Mouse (Mus musculus) adrenal gland, postnatal 14 days (tissue): ENCODE results near the gene Gdpgp1. TPM values are rescaled to one million over a fixed set of nuclear protein-coding genes. Genes with fewer than 3 reads are reported as not detected.

Source experiments
- DNase-seq: peaks from one replicate; pipeline ENCODE4 v3.0.0; 2021; ENCODE audit warnings: mixed read lengths
- total RNA-seq: library from RNA; stranded (reverse); gene quantifications from 2 replicates; pipeline ENCODE4 v1.2.3, GENCODE M21; 2021

Gene Gdpgp1
- total RNA-seq, 1 experiment from 2014 or later, result 2.7 TPM

DNA sequence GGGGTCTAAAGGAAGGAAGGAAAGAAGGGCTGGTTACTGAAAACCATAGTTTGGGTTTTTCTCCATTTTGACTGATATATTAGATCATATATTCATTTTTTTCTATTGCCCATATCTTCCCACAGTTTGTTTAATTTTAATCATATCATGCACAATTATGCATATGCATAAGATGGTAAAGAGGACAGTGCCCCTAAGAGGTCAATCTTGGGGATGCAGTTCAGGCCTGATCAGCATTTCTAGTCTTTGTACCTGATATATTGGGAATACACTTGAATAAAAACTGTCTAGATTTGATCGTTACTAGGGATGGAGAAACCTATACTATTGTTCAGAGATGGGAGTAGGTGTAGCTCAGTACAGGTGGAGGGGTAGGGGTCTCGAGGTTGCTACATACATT lies 48.3 kb downstream of the Gdpgp1 start:
- no peak for DNase-seq

- DNase-seq, result peak; percentile 52
Observed at GRCm38 (mm10) chr7:80281646-80282045, 49.0 kb downstream of the Gdpgp1 start.

DNA sequence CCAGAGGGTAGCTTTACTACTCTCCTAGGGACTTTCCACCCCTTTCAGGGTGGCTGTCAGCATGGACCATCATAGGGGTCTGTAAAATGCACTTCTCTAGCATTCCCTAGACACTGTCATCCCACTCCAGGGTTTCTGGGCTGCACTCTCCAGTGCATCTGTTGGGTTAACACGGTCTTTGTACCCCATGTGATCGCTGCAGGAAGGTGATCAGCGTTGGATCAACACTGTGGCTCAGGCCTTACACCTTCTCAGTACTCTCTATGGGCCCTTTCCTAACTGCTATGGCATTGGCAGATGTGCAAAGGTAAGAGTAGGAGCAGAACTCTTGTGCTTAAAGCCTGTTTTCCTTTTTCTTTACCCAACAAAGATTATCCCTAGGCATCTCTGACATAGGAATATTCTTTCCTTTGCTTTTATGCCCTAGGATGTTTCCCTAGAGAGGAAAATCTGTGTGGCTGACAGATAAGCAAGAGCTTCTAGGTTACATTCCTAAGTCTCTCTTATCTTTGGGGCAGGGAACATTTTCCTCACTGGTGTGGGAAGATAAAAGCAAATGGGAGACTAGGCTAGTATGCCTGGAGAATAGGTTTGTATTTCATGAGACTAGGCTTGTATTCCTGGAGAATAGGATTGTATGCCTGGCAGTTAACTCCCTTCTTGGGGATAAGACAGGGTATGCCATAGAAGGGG lies 50.7 kb downstream of the Gdpgp1 start:
- DNase-seq, result no peak

DNA sequence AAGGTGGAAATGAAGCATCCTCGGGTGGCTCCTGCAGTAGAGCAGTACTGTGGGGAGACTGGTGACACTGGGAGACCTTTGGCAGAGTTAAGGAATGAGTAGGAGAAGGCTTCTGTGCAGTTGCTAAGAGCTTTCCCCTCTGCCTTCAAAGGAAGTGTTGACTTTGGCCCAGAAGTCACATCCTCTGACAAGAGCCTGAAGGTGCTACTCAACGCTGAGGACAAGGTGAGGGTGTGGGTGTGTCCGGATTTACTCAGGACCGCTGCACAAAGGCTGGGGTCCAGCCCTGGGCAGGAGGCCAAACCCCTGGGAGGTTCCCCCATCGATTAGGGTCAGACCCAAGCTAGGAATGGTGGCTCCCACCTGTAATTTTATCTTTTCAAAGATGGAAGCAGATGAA lies 51.7 kb downstream of the Gdpgp1 start:
- DNase-seq, result no peak

DNA sequence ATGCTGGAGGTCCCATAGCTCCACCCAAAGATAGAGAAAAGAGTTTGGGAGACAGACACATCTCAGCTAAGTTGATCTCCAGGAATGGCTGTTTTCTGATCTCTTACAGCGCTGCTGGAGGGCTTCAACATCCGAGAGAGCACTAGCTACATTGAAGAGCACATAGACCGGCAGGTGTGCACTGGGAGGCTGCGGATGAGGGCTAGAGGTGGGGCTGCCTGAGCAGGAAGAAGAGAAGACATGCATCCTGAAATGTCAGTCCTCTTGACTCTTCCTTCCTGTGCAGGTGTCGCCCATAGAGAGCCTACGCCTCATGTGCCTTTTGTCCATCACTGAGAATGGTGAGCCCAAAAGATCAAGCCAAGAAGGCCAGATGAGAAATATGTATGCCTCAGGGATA lies 53.1 kb downstream of the Gdpgp1 start:
- no peak for DNase-seq

DNA sequence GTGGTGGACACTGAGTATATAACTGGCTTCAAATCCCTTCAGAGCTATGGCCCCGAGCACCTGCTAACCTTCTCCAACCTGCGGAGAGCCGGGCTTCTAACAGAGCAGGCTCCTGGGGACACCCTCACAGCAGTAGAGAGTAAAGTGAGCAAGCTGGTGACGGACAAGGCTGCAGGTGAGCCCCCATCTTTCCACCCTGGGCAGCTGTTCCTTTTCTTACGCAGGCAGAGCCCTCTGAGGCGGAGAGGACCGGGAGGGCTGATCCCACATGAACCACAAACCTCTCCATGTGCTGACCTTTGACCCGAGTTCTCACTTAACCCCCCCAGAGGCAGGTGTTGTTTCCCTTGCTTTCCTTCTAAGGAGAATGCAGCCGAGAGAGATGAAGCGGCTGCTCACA lies 55.1 kb downstream of the Gdpgp1 start:
- DNase-seq, result no peak

Other genes starting within 250 kb of the Gdpgp1 start
- 21.3 and 25.6 TPM in 2 replicates for gene Zfp710, start 208.1 kb upstream of the Gdpgp1 start, total RNA-seq
- gene Idh2, start 117.5 kb upstream of the Gdpgp1 start, total RNA-seq, result 353 and 359 TPM in 2 replicates
- gene Sema4b, start 46.0 kb upstream of the Gdpgp1 start, total RNA-seq, result 46.9 and 57.0 TPM in 2 replicates
- gene Cib1, start 52 bp upstream of the Gdpgp1 start, total RNA-seq, result 52.9 and 59.6 TPM in 2 replicates
- 0.83 and 1.0 TPM in 2 replicates for gene Ttll13, start 13.5 kb downstream of the Gdpgp1 start, total RNA-seq
- gene Ngrn, start 28.4 kb downstream of the Gdpgp1 start, total RNA-seq, result 38.5 and 47.5 TPM in 2 replicates
- 15.9 and 19.5 TPM in 2 replicates for gene Vps33b, start 36.8 kb downstream of the Gdpgp1 start, total RNA-seq
- gene Prc1, start 61.6 kb downstream of the Gdpgp1 start, total RNA-seq, result 31.8 and 32.4 TPM in 2 replicates
- gene Rccd1, start 91.6 kb downstream of the Gdpgp1 start, total RNA-seq, result 6.6 and 10.3 TPM in 2 replicates
- gene Unc45a, start 108.1 kb downstream of the Gdpgp1 start, total RNA-seq, result 52.5 and 59.0 TPM in 2 replicates
- 35.1 and 44.2 TPM in 2 replicates for gene Hddc3, start 110.2 kb downstream of the Gdpgp1 start, total RNA-seq
- gene Man2a2, start 138.5 kb downstream of the Gdpgp1 start, total RNA-seq, result 61.4 and 82.8 TPM in 2 replicates
- gene Fes, start 155.1 kb downstream of the Gdpgp1 start, total RNA-seq, result 12.8 and 13.0 TPM in 2 replicates
- 138 and 140 TPM in 2 replicates for gene Furin, start 172.6 kb downstream of the Gdpgp1 start, total RNA-seq